Mouse (Mus musculus) A20 (cell line): ENCODE measurements around the gene Hecw2.
A peak's percentile ranks its signal among the peaks of the same experiment; 100 is the strongest.

Experiments
- DNase-seq: peaks from one replicate; pipeline ENCODE4 v3.0.0-alpha.2; 2011; ENCODE audit warnings: low read depth, low spot score

Gene Hecw2

DNA sequence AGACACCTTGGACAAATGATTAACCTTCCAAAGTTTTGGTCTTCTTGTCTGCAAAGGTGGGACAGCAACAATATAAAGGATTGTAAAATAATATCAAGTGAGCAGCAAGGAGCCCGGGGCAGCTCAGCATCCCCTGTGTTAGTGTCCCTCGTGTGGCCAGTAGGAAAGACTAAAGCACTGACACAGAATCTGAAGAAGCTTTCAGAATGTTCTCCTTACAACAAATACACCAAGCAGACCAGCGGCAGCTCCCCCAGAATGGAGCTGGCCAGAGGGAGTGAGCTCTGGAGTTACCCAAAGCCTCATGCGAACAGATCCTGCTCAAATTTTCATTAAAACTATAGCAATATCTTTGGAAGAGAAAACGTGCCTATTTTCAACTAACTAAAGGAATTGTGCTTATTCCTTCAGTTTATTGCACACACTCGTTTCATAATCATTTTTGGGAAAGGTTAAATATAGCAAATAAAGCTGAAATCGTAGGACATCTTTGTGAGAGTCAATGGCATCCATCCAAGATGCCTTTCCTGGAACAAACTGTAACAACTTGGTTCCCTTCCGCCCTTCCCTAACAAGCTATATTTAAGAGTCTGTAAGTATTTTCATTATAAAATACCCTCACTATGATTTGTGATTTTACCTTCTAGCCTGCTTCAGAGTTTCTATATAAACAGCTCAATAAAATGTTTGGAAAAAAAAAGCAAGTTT, 208.6 kb downstream of the Hecw2 start:
- no peak for DNase-seq

DNA sequence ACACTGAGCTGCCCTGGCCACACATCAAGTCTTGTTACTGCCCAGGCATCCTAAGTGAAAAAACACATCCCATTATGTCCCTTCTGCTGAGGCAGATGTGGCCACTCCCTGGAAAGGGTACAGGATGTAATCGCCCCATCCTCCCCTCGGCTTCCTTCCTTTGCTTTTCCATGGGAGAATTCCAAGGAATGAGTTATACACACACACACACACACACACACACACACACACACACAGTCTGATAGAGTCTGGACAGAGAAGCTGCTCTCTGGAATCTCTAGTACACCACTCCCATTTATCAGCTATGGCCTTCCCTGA, 216.5 kb downstream of the Hecw2 start:
- no peak for DNase-seq

DNA sequence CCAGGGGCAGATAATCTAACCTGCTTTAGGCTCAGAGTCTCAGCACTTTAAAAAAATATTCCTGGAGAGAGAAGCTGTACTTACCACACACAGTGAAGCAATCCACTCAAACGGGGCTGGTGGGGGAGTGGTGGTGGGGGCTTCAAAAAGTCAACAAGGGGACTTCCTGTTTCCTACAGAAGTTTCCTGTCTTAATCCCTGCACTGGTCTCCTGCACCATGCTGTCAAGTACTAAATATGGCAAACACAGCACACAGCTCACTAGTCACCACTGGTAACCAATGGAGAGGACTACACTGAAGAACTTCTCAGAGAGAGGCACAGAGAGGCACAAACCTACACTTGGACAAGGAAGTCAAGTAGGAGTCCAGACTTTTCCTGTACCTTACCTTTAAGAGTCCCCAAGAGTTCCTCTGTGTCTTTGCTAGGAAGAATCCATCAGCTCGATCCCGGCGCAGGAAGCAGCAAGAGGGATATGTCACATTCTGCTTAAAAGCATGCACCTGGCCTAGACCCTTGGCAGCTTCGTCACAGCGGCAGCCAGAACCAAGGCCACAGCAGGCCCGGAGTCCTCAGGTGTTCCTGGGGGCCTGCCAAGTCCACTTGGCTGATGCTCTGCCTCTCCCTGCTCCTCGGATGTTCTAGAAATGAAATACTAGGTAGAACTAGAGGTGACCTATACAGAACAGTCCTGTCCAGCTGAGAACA, 217.0 kb downstream of the Hecw2 start:
- no peak for DNase-seq

DNA sequence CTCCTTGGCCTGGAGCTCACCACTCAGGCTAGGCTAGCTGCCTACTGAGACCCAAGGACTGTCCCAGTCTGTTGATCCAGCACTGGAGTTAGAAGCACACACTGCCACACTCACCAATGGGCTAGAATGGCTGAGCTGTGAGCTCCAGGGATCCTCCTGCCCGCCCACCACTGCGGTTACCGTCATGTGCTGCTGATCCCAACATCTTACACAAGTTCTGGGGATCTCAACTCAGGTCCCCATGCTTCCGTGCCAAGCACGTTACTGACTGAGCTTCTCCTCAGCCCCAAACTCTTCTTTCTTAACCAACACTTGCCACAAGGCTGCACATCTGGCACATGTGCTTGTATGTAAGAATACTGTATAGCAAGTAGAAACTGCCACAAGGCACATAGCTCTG, 218.2 kb downstream of the Hecw2 start:
- DNase-seq: no peak

DNA sequence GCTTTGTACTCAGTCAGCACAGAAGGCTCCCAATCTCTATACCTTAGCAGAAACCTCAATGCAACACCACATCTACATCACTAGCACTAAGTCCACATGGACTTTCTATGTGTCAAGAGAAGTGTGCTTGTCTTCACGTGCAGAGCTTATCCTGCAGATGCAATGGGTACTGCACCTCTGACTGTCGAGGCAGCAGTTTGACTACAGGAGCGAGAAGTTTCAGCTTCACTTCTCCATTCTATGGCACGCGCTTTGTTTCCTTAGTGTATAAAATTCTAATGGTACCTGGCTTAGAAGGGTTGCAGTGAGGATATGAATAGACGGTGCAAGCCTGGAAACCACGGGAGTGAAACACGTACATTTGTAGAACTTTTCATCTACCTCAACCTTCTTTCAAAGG, 218.9 kb downstream of the Hecw2 start:
- peak; percentile 55 for DNase-seq

DNA sequence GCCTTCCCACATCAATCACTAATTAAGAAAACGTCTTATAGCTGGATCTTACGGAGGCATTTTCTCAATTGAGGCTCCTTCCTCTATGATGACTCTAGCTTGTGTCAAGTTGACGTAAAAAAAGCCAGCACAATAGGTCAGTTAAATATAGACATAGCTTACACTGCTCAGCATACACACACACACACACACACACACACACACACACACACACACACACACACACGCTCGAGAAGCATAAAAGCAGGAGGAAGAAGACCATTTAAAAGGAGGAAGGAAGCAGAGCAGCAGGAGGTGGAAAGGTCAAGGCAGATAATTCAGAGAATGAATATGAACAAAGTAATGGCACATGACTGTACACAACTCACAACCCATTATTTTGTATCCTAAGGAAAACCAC, 220.0 kb downstream of the Hecw2 start:
- no peak for DNase-seq

DNA sequence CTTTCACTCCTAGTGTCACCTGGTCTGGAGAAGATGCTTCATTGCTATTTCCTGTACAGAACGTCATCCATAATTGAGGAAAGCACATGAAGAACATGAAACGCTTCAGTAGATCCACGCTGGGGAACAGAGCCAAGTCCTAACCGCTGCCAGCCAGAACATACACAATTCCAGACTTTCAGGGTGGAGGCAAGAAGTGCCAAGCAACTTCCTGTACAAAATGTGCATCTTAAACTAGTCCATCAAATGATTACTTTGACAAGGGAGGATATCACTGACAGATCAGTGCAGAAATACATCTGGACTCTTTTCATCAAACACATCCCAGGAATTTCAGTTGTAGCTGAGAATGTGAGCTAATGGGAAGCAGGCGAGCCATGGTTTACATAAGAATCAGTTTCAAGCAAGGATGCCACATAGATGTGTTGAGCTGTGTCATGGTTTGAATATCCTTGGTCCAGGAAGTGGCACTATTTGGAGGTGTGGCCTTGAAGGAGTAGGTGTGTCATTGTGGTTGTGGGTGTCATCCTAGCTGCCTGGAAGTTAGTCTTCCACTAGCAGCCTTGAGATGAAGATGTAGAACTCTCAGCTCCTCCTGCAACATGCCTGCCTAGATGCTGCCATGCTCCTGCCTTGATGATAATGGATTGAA, 224.5 kb downstream of the Hecw2 start:
- no peak for DNase-seq

DNA sequence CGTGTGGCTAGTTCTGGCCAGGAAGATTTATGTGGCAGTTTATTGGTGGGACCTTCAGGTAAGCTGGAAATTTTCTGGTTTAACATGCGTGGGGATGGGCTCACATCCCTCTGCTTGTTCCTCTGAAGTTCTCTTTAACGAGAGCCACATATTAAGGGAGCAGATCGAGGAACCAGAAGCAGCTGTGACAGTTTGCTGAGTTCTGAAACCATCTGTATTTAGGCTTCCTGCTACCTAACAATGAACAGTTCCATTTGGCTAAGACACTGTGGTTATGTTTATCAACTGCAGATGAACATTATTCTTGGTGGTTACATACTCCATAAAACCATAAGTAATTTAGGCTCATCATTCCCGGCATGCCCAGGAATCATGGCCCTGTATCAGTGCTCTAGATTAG, 242.6 kb downstream of the Hecw2 start:
- DNase-seq: no peak

DNA sequence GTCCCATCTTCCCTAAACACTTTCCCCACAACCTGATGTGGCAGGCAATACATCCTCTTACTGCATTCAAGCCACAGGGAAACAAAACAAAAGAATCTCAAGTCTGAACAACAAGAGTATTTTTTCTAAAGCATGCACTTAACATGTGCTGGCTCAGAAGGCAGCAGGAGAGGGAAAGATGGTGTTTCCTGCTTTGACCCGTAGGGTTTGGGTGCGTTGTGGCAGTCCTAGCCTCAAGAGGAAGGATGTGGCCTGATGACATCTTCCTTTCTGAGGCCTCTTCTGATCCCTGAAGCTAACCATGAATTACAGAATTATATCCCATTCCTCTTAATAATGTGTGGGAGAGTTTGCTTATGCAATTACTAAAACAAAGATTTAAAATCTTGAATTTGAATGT, 249.2 kb downstream of the Hecw2 start:
- no peak for DNase-seq

DNA sequence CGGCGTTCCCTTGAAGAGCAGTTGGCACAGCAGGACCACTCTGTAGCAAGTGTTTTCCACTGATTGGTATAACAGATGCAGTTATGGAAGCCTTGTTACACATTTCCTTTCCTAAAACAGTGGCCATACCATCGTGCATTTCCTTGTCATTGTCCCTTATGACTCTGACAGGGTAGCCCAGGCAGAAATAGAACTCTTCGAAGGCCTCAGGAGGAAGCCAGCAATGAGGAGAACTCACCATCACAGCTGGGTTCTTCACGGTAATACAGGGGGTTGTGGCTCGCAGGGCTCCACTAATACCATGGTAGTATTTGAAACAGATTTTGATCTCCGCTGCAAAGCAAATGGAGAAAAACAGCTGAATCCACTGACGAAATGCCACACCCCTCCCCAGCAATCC, 252.5 kb downstream of the Hecw2 start:
- DNase-seq: no peak

DNA sequence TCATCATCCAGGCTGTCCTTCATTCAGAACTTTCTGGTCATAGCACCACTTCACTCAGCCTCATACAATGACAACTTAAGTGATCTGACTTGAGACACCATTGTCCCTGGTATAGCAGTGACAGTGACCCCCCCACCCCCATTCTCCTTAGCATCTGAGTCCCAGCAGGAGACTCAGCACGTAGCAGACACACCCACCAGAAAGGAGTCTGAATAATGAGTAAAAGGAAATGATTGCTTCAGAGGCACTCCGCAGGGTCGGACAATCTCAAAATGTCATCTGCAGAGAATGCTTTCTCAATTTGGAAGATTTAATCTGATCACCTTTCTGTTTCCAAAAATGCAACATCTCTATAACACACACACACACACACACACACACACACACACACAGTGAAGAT, 253.4 kb downstream of the Hecw2 start:
- DNase-seq: no peak

DNA sequence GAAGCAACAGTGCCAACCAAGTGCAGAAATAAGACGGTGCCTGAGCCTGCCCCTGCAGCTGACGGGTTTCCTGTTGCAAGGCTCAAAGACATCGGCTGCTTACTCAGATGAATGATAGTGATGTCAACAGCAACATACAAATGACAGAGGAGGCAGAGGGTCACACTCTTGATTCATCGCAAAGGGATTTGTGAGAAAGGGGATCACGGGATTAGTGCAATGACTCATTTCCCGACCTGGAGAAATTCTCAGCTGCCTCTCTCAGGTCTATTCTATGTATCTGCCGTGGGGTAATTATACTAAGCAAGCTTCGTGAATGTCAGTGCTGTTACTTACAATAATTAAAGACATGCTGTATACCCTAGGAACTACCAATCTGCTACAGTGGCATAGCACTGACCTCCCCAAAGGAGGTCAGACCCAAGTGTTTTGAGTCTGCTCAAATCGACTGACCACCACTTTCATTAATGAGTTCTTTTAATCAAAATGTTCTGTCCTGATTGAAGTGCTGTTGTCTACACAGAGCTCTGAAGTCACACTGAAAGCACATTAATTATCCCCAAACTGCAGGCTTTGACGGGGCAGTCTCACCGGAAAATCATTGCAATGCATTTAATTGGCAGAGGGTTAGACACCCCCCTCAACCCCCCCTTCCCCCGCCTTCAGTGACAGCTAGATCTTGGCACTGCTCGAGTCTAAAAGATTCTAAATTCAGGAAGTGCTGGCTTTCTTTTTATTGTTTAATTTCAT, 254.5 kb downstream of the Hecw2 start:
- DNase-seq: no peak

DNA sequence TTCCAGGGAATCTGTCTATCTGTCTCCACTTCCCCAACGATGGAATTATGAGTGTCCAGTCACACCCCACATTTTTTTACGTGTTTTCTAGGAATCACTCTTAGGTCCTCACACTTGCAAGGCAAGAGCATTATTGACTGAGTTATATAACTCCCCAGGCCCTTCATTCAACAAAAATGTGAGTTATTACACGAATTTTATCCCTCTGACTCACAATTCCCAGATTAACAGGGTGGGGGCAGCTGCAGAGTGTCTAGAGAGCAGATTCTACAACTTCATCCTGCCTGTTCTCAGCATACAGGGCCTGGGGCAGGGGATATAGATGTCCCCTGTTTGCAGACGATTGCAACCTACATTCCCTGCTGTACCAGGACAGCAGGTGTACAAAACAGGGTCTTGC, 255.7 kb downstream of the Hecw2 start:
- DNase-seq: no peak

DNA sequence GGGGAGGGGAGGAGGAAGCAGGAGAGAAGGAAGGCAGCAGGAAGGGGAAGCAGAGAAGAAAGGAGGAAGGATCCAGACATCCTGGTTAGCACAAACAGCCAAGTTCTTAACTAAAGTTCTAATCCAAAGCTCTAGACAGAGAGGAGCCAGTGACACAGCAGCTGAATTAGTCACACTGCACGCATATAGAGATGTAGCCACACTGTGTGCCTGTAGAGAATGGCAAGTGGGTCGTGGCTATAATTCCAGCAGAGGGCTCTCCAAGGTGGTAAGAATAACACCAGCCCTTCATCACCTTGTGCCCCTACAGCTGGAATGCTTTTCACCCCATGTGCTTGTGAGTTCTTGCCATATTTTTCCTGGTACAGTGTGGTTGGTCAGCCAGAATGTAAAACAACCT, 261.7 kb downstream of the Hecw2 start:
- DNase-seq: no peak

DNA sequence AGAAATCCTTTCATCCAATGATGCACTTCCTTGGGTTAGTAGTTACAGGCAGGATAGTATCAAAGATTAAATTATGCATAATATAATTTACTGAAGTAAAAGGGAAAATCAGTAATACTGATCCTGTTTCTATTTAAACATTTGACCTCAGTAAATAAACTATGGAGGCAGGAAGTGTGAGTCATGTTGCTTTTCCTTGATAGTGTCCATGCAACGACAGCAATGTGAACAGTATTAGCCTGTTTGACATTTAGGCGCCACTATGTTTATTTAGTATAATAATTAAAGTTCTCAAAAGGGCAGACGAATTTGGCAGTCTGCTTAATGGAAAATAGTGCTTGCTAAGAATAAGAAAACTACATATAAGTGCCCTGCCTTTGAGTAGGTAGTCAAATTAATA, 263.7 kb downstream of the Hecw2 start:
- DNase-seq: no peak

DNA sequence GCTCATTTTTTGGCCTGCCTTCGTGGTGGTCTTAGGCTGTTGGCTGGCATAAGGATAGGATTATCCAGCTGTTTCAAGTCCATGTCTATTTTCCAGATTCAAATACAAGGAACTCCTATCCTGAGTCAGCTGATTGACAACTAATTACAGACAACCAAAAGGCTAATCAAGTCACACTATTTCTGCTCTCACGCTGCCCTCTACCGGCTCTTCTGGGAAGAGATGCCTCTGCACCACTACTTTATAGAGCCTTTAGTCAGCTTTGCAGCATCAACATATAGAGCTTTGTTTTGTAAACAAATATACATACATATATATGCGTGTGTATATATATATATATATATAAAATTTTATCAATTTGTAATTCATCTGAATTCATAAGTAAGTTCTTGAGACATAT, 267.4 kb downstream of the Hecw2 start:
- peak; percentile 36 for DNase-seq

DNA sequence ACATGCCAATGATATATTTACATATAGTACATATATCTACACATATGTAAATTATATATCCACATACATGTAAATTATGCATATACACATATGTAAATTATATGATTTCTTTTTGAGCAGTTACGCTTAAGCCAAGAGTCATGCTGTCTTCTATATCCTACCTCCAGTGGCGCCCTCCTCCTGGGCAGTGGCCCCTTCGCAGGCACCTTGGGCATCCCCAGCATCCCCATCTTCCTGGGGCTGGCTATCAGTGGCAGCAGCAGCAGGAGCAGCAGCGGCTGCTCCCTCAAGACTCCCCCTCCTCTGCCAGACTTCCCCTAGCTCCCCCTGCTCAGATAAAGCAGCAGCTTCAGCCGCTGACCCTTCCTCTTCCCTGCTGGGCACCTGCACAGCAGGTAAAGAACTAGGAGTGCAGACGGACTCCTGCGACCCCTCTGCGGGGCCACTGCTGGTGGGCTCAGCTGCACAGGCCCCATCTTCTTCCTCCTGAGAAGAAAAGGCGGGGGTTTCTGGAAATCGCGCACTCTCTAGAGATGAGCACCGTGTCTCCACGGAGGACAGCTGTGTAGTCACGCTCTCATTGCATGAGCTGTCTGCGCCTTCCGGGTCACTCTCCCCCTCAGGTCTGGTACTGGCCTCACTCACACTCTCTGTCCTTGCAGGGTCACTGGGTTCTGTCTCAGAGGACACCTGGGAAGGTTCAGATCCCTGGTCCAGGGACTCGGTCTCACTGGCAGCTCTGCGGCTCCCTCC, 269.6 kb downstream of the Hecw2 start:
- DNase-seq: no peak

DNA sequence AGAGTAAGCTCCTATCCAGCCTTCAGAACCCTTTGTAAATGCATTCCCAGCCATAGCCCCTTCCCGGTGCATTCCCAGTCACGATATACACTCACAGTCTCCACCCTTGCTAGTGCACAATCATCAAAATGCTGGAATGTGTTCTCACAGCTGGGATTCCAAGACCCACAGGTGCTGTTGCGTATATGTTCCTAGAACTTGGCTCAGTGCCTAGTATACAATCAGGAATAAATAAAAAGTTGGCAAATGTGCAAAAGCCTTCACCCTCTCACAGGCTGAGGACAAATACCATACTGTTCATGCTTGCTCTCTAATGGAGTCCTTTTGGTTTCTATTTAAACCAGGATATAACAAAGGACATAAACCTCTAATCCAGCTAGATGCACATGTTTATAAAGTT, 283.1 kb downstream of the Hecw2 start:
- DNase-seq: no peak

DNA sequence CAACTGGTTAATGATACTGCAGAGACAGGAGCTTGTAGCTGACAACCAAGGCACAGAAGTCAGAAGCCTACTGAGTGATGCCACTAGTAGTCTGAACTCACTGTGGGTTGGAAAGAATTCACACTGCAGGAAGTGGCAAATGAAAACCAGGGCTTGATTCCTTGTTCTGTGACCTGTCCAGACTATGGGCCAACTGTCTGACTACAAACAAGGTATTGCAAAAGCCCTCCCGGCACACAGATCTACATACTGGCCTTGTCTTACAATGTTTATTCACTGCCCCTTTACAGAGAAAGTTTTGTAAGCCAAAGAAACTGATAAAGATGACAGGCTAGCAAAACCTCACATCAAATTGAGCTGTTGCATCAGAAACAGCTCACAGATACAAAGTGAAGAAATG, 284.7 kb downstream of the Hecw2 start:
- no peak for DNase-seq

DNA sequence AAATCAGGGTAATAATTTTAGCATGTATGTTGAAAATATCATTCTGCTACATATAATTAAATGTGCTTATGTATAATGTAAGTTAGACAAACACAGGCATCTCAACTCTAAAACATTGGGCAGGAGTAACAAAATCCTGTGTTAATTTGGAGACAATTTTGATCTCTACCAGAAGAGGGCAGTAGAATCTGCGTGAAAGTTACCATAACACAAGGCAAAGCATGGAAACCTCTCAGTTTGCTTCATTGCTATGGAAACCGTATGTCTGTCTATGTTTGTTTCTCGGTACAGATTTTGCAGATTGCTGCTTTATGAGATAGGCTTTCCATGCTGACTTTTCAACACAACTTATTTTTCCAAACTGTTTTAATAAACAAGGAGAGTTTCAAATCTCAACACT, 285.9 kb downstream of the Hecw2 start:
- peak; percentile 53 for DNase-seq

DNA sequence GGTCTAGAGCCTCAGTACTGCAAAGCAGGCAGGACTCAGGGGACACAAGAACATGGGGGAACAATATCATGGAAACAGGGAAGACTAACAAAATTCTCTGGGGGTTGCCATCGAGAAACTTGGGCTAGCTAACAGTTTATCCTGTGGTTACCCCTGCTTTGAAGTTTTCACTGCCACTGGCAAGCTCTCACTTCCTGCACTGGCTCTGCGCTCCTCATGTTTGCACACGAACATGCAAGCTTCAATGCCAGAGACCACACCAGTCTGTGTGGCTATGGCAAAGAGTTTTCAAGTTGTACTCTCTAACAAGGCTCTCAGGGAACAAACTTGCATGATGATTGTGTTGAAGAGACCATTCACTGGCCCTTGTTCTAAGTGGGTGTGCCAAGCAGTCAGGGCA, 288.8 kb downstream of the Hecw2 start:
- no peak for DNase-seq

DNA sequence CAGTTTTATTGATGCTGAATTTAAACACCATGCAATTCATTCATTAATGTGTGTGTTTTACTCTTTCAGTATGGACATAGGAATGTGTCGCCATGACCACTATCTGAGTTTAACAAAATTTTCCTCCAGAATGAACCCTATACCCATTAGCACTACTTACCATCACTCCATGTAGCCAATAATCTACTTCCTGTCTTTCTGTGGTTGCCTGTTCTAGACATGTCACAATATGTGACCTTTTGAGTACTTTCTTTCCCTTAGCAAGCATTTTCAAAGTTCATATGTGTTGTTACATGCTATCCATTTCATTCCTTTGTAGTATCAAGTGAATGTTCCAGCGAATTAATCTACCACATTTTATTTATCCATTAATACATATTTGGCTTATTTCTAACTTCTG, 294.6 kb downstream of the Hecw2 start:
- DNase-seq: no peak
